Mouse (Mus musculus) cerebellum, postnatal 25 days (tissue): ENCODE data around the gene Ankrd42.

Experiments used
- DNase-seq, 2 experiments: peaks; one replicate each; pipeline ENCODE4 v3.0.0; 2021; ENCODE audit warnings: mixed read lengths in 2 of 2

Gene Ankrd42

GRCm38 (mm10) chr7:92560986-92561876 is 75.7 kb downstream of the Ankrd42 start, which contains the start of gene Ccdc90b:
Ccdc90b (plus strand) TSS chr7:92561149.
- peak; percentile 91 to 95 for DNase-seq

GRCm38 (mm10) chr7:92558744-92559143 is 78.2 kb downstream of the Ankrd42 start:
- DNase-seq, result no peak

- DNase-seq, result peak; percentile 27 to 54
These were observed 86.0 kb downstream of the Ankrd42 start for GRCm38 (mm10) chr7:92550990-92551392.

- no peak for DNase-seq
These were observed 86.5 kb downstream of the Ankrd42 start for GRCm38 (mm10) chr7:92550248-92550989.

GRCm38 (mm10) chr7:92546763-92547162 is 90.2 kb downstream of the Ankrd42 start:
- DNase-seq, result no peak

GRCm38 (mm10) chr7:92532351-92533036 is 104.4 kb downstream of the Ankrd42 start:
- DNase-seq, result no peak
